Mouse (Mus musculus): ENCODE results near the gene Rab1b. TPM values are rescaled to one million over a fixed set of nuclear protein-coding genes. Genes with fewer than 3 reads are reported as not detected.
"Not testable (repeated sequence)": the region's sequence is repeated elsewhere in the genome, so short reads cannot be mapped to it uniquely, and the experiment has no call there.

Gene Rab1b
- total RNA-seq, 4 experiments from 2014 or later: 185 to 214 (median 210) TPM

DNA sequence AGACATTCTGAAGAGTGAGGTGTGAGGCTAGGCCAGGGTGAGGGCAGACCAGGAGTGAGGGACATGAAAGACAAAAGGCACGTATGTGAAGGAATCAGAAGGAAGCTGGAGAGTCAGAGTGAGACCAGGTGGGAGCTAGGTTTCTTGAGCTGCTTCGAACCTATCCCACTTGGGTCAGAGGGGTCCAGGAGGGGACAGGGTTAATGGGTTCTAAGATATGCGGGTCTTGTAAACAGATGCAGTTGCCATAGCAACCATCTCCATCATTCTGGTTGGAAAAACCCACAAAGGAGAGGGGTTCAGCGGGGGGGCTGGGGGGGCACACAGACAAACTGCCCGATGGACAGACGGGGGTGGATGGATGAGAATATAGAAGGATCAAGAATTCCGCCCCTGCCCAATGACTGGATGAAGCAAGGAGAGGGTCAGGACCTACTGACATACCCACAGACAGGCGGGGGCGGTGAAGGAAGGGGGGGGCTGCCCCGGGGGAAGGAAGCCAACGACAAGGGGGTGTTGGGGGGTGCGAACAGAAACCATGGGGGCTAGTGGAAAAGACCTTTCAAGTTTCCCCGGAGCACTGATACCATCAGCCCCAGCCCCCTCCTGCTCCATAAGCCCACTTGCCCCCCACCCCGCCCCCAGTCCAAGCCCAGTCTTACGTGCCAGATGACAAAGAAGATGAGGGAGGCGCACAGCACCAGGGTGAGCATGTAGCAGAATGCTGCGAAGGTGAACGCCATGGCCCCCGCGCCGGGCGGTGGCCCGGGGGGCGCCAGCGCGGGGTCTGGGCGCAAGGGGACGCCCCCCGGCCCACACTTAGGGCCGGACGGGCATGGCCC, 9.1 kb downstream of the Rab1b start:
- DNase-seq (ENCODE audit: low spot score): no peak

DNA sequence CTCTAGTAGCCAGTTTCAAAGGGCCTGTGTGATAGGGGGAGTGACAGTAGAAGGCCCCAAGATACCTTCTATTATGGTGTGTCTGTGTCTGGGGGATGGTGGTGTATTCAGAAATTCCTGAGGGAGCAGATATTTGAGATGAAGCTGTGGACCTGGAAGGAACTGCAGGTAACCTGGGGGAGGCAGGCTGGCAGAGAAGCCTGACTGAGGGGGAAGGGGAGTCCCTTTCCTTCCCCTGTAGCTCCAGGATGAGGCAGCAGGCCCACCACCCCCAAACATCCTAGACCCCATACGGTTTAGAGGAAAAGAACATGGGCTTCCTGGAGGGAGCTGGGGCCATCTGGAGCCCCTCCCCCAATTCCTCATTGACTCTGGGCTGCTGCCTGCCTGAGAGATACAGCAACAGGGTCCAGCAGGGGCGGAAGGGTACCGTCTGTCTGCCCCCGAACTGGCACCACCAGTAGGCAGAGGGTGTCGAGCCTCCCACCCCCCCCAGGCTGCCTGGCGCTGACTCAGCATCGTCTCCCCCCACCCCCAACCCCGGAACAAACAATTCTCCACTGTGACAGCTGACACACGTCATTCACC, 10.9 kb downstream of the Rab1b start:
- DNase-seq (ENCODE audit: low spot score): no peak

DNA sequence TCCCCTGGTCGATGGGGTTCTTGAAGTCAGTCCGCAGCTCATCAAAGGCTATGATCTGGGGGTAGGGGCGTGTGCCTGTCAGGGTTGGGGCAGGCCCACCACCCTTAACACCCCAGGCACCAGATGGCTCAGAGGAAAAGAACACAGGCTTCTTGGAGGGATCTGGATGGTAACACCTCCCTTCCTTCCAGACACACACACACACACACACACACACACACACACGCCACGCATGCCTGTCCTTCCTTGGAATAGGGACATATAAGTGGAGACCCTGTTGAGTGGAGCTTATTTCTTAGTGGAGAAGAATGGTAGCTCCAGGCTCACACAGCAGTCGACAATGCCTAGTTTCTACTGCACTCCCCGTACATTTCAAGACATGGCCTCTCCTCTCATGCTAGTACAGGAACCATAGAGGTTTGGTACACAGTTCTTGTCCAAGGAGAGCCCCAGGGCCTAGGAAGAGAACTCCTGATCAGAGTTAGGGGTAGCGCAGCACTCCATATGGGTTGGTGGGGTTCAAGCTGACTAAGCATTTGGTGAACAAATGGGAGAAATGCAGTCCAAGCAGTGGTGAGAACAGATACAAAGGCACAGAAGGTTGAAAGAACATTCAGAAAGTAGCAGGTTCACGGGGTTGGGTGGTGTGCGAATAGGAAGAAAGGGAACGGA, 12.0 kb downstream of the Rab1b start:
- no peak for DNase-seq (ENCODE audit: low spot score)

DNA sequence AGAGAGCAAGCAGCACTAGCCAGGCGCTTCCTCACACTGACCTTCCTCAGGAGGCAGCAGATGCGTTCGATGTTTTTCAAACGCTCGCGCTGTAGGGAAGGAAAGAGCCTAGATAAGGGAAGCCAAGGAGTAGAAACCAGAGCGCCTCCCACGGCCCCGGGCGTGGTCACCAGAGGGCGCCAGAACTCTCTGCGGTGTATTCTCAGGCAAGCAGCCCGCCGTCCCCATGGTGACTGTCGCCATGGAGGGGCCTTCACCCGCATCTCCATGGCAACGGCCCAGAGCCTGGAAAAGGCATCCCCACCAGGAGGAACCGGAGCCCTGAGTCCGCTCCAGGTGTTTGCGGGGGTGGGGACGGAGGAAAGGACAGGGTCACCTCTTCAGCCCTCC, 12.6 kb downstream of the Rab1b start:
- DNase-seq (ENCODE audit: low spot score): peak; percentile 80

DNA sequence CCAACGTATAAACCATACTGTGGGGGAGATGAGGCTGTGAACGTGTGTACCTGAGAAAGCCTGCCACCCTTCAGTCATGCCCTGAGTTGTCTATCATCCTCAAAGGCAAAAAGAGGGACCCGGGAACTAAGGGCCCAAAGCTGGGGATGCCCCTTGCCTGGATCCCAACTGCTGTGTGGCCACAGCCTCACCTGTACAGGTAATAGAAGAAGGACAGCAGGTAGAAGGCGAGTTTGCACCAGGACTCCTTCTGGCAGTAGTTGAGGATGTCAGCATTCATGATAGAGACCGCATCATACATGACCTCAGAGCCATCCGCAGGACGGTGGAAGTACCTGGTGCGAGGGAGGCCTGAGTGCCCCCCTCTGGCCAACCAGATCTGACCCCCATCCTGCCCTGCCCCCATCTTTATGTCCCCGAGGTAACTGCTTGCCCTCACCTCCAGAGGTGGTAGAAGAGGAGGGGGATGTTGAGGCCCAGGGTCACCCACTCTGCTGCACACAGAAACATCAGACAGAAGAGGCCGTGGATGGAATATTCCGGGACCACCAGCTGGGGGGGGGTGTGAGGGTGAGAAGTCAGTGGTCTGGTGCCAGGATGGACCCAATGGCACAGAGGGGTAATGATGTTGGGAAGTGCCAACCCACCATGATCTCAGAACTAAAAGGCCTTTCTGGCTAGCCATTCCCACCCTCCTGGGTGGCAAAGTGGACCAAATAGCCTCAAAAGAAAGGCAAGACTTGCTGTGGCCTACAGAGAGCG, 13.2 kb downstream of the Rab1b start:
- DNase-seq (ENCODE audit: low spot score): no peak

DNA sequence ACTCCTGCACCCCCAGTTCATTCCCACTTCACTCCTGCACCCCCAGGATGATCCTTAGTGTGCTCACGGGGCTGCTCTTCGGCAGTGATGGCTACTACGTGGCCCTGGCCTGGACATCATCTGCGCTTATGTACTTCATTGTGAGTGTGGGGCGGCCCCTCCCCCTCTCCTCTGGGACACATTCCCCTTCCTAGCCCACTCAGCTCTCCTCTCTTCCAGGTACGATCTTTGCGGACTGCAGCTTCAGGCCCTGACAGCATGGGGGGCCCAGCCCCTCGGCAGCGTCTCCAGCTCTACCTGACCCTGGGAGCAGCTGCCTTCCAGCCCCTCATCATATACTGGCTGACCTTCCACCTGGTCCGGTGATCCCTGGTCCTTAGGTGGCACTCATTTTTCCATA, 14.8 kb downstream of the Rab1b start:
- no peak for DNase-seq (ENCODE audit: low spot score)

DNA sequence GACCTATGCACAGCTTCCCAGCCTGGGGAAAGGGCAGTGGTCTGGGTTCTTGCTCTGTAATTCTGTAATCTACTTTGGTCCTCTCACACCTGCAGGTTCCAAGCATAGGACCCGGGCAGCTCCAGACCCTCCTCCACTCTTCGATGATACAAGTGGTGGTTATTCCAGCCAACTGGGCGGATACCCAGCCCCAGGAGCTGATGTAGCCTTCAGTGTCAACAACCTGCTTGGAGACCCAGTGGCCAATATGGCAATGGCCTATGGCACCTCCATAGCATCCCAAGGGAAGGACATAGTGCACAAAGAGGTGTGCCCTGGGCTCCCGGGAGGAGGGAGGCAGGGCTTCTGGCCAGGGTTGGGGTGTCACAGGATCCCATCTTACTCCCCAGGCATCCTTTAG, 17.5 kb downstream of the Rab1b start:
- DNase-seq (ENCODE audit: low spot score): no peak

DNA sequence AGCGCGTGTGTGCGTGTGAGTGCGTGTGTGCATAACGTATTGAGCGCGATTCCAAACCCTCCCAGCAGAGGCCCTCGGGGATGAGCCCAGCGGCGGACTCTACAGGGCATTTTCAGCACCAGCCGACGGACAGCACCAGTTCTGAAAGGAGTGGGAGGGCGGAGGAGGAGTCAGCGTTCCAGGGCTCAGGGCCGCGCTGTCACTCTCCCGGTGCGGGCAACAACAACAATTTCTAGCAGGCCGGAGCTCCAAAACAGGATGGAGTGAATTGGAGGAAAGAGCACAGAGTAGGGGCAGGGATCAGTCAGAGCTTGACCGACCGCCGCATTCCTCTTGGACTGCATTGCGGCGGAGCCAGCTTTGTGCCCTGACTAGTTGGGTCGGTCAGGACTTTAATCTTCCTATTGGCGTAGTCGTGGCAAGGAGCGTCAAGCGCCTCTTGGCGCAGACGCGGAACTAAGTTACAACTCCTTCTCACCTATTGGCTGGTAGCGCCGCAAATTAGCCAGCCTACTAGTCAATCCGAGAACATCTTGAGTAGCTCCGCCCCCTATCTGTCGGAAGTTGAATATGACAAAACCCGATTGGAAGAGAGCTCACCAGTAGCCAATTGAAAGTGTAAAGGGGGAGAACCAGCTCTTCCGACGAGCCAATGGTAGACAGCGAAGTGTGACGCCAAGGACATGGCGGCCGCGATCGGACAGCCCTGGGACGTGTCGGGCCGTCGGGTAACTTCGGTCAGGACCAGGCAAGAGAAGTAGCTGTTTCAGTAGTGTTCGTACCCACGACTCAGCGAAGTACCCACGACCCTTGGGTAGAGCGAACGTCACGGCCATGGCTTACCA, 18.8 kb downstream of the Rab1b start, which contains the start of gene Yif1a:
Gene Yif1a, plus strand, starts transcription at position 655 of the 845 bp plus-strand sequence.
- DNase-seq (ENCODE audit: low spot score): peak; percentile 98

DNA sequence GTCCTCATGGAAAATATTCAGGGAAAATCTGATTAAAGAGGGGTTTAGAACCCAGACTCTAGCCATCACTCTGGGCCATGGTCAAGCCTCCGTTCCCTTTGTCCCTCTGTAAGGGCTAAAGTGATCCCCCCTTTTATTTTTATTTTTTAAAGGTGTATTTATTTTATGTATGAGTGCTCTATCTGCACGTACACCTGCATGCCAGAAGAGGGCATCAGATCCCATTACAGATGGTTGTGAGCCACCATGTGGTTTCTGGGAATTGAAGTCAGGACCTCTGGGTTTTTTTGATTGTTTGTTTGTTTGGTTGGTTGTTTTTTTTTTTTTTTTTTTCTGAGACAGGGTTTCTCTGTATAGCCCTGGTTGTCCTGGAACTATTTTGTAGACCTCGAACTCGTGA, 20.3 kb downstream of the Rab1b start:
- not testable (repeated sequence) for DNase-seq (ENCODE audit: low spot score)

DNA sequence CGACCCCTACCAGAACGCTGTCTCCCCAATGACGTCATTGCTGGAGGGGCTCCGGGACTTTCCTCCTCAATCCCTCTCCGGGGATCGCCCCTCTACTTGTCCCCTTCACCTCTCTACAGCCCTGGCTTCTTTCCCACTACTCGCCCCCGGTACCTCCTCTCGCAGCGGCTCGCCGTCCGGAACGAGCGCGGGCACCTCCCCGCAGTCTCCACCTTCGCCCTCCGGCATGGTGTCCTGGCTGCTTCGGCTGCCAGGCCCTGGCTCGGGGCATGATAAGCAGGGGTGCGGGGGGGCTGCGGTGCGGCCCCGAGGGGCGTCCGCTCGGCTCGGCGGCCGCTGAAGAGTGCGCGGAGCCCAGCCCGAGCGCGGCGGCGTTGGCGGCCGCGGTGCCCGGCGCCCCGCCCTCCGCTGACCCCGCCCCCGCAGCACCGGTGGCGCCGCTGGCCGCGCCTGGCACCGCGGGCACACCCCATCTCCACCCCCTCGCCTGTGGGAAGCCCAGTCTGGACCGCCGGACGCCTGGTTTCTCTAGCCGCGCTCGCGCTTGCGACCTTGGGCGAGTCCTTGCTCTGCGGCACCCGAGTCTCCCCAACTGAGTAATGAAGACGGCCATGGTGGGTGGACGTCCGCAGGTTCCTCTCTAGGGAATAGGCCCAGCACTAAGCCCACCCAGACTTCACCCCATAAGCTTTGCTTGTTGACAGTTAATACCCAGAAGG, 21.6 kb downstream of the Rab1b start, which contains the start of gene Tmem151a:
Gene Tmem151a, minus strand, starts transcription at position 387 of the 719 bp plus-strand sequence.
- no peak for DNase-seq (ENCODE audit: low spot score)

DNA sequence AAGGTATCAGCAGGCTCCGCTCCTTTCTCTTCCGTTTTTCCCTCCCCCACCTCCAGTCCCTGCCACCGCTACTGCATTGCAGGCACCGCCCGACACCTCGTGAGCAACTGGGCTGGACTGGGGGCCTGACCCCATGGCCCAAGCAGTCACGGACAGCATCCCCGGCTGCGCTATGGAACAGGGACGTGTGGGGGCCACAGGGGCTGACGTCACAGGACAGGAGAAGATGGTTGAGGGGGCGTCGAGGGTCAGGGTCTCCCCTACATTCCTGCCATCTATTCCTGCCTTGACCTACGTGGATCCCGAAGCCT, 22.1 kb downstream of the Rab1b start:
- no peak for DNase-seq (ENCODE audit: low spot score)

DNA sequence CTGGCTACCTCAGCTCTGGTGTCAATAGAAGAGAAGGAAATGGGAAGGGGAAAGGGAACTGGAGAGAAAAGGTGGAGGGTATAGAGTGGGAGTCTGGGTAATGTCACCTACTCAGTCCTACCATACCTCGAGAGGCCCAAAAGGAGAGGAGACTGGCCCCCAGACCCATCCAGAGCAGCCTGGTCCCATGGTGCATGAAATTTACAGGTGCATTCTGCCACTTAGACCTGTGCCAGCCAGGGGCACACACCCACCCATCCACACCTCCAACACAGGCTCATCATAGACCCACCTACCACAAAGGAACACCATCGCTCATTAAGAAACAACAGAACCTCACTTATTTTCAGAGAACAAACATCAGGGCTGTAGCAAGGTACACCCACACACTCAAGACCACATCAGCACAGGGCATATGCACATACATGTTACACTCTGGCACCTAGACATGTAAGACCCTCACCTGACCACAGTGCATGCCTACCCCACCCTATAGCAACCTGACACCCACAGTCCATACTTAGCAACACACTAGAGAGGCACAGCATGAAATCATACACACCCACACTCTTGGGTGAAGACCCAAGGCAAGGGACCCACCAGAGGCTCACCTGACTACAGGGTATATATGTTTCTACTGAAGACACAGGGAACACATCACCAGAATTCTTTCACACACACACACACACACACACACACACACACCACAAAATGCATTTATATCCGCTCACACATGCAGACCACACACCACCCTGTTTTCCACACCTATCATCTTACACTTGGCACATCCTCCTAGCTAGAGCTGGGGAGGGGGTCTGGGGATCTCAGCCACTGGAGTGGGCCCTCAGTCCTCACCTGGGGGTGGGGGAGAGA, 22.7 kb downstream of the Rab1b start:
- DNase-seq (ENCODE audit: low spot score): no peak

DNA sequence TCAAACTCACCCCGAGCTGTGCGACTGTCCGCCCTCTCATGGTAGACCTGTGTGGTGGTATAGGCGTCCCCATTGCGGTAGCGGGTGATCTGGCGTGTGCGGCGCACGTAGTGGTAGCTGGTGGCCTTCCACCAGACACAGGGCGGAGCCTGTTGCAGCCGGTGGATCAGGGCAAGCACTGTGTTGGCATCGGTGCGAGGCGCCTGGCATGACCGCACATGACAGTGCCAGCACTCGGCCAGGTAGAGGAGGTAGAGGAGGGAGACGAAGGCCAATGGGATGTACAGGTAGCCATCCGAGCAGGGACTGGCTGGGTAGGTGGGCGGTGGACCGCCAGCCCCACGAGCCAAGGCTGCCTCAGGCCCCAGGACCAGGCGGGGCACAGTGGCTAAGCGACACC, 24.3 kb downstream of the Rab1b start:
- no peak for DNase-seq (ENCODE audit: low spot score)

DNA sequence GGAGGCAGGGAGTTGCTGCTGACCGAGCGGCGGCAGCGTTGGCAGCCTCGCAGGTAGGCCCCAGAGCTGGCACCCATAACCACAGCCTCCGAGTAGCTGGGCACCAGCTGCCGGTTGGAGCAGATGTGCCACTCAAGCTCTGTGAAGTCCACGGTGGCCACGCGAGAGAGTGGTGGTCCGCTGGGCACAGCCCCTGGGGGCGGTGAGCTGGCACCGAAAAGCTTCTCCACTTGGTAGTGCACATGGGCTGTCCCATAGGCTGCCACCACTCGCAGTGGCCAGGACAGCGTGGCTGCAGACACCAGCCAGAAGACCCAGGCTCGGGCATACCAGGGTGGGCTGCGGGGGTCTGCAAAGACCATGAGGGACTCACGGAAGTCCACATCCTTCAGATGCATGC, 24.9 kb downstream of the Rab1b start:
- DNase-seq (ENCODE audit: low spot score): no peak

DNA sequence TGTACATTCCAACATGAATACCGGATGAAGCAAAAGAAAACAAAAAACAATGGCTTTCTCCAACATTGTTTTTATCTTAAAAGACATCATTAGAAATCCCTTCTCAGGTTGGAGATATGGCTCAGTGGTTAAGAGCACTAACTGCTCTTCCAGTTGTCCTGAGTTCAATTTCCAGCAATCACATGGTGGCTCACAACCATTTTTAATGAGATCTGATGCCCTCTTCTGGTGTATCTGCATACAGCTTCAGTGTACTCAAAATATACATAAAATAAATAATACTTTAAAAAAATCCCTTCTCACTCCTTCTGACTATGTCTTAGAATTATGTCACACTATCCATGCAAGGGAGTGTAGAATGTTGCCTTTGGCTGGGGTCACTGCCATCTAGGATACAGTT, 27.6 kb downstream of the Rab1b start:
- no peak for DNase-seq (ENCODE audit: low spot score)

DNA sequence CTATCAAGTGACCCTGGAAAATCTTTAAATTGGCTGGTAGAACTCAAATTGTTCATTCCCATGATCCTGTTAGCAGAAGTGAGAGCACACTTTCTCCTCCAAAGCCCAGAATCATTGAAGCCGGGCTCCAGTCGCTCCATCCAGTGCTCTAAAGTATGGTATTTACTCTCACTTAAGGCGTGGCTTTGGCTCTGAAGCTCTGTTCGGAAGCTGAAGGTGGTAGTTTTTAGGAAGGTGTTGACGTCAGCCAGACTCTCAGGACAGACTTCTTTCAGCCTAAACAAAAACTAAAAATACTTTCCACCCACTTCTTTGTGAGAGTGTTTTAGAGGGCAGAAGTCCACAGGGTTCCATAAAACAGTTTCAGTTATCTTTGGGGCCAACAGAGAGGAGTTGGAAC, 33.4 kb downstream of the Rab1b start:
- no peak for DNase-seq (ENCODE audit: low spot score)

DNA sequence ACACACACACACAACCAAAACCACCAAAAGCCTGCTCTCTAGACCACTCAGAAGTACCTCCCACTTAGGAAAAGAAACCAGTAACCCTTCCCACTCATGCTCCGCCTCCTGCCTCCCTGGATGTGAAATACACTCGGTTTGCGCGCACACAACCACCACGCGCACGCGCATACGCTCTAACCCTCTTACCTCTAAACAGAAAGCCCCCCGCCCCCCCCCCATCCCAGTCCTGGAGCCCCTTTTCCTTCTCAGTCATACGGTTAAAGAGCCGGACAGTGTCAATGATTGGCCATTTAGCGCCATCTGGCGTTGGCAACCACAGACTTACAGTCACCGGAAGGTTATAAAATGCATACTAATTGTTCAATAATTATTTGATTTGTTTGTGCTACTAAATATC, 33.8 kb downstream of the Rab1b start:
- DNase-seq (ENCODE audit: low spot score): no peak

DNA sequence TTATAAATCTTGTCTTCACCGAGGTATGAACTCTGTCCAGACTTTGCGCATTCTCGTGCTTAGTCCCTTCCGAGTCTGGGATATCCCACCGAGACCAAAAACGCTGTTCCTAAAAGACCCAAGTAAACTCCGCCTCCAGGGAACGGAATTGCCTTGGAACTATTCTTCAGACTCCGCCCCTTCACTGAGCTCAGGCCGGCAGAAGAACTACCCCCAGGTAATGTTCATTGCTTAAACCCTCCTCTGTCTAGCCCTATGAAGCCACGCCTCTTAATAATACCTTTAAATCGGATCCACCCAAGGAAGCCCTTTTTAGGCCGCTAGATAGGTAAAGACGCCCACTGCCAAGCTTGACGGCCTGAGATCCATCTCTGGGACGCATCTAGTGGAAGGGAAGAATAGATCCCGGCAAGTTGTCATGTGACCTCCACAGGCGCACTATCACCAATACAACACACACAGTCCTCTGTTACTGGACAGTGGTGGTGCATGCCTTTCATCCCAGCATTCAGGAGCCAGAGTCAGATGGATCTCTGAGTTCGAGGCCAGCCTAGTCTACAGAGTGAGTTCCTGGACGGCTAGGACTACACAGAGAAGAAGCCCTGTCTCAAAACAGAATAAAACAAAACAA, 34.4 kb downstream of the Rab1b start:
- DNase-seq (ENCODE audit: low spot score): no peak

Data from heart, adult 8-10 months (tissue).